10 mouse cellular contexts compared by ENCODE assay signal in genomic region chr5:151135965-151136364, GRCm38 (mm10).
A peak's percentile ranks its signal among the peaks of the same experiment; 100 is the strongest.
DNase-seq lines count a peak whose midpoint lies in the region; ATAC-seq and TF ChIP-seq lines count a peak whose summit lies in the region.
"Had no signal": no experiment of that assay in that cellular context is flagged by ENCODE, and none has a peak within 500 bp of the region (broad histone marks: within the 10 kb centered on the region; RNA-seq: fewer than 3 reads in every experiment).

No protein-coding gene starts in this region.

- H3K4me2 ChIP-seq in heart, embryonic 15.5 days = no peak overlapping the region
- H3K4me2 ChIP-seq in heart, embryonic 11.5 days = no peak overlapping the region
- H3K4me2 ChIP-seq: hindbrain, embryonic 15.5 days; neural tube, embryonic 13.5 days had no signal

- TF ChIP-seq CTCF in C2C12 (IDR thresholded peaks at IDR 0.05; ENCODE audit: control insufficient read depth, insufficient read depth, insufficient read length) = no peak
- TF ChIP-seq CTCF in liver, adult 2 months (IDR thresholded peaks at IDR 0.05; ENCODE audit: low read depth, low read length) = no peak

- peaks cover 28% of the 10 kb centered on the region for H3K4me1 ChIP-seq in heart, embryonic 15.5 days (replicated peaks)
- peaks cover 14% of the 10 kb centered on the region for H3K4me1 ChIP-seq in heart, embryonic 11.5 days (ENCODE audit: control insufficient read depth, insufficient read depth, low read length)
- H3K4me1 ChIP-seq in liver, adult 2 months (ENCODE audit: control insufficient read depth, insufficient read depth, low read length) = peaks cover 20% of the 10 kb centered on the region
- H3K4me1 ChIP-seq: hindbrain, embryonic 15.5 days had no signal

- 0 out of 2 replicates have a peak, but pooled peaks have one; percentile 35 for ATAC-seq in heart, embryonic 15.5 days (replicated peaks; ENCODE audit: insufficient number of reproducible peaks, insufficient read depth, low FRiP score, low read depth)
- no peak for ATAC-seq in heart, embryonic 11.5 days (replicated peaks; ENCODE audit: insufficient number of reproducible peaks, low FRiP score, low TSS enrichment)
- no peak for ATAC-seq in cerebellum, adult (ENCODE audit: insufficient number of reproducible peaks, low FRiP score, low TSS enrichment)

- no peak for TF ChIP-seq POLR2A in liver, adult 2 months (IDR thresholded peaks at IDR 0.05; ENCODE audit: extremely low read depth, insufficient read depth, low read length)

- no peak overlapping the region for H3ac ChIP-seq in C2C12 (ENCODE audit: control insufficient read depth, insufficient read length, low read depth)

- peaks cover 88% of the 10 kb centered on the region for H3K79me2 ChIP-seq in C2C12 (ENCODE audit: control insufficient read depth, insufficient read depth)
- peaks cover 40% of the 10 kb centered on the region; the same call in 1 of the 2 replicates for H3K79me2 ChIP-seq in liver, adult 2 months (ENCODE audit: control insufficient read depth, insufficient read depth, low read length)

- H3K9ac ChIP-seq in heart, embryonic 15.5 days = no peak overlapping the region
- H3K9ac ChIP-seq in heart, embryonic 11.5 days (ENCODE audit: low read depth, low read length) = no peak overlapping the region
- no peak overlapping the region for H3K9ac ChIP-seq in liver, adult 2 months (ENCODE audit: low read depth, low read length)
- H3K9ac ChIP-seq: hindbrain, embryonic 15.5 days; neural tube, embryonic 13.5 days had no signal

- DNase-seq in c-Kit-positive CD71-positive TER-119-positive erythroid progenitor cells, embryonic 14.5 days (ENCODE audit: low spot score) = peak; percentile 38
- DNase-seq in liver, adult 2 months (ENCODE audit: extremely low read depth, low read depth, low spot score) = no peak
- DNase-seq in urinary bladder, postnatal 4 days (ENCODE audit: low spot score in 2 of 2) = no peak
- DNase-seq in adrenal gland, adult (ENCODE audit: inconsistent age in 2 of 2, low spot score in 1 of 2) = no peak

- H3K9me3 ChIP-seq in heart, embryonic 15.5 days (replicated peaks) = no peaks in the 10 kb centered on the region
- no peaks in the 10 kb centered on the region for H3K9me3 ChIP-seq in heart, embryonic 11.5 days (replicated peaks; ENCODE audit: control insufficient read depth, low read length)
- H3K9me3 ChIP-seq: hindbrain, embryonic 15.5 days; neural tube, embryonic 13.5 days had no signal

- H3K4me3 ChIP-seq in heart, embryonic 15.5 days = no peak overlapping the region
- no peak overlapping the region for H3K4me3 ChIP-seq in heart, embryonic 11.5 days (ENCODE audit: low read depth, low read length)
- H3K4me3 ChIP-seq in C2C12 (ENCODE audit: insufficient read depth, poor library complexity, severe bottlenecking) = no peak overlapping the region
- H3K4me3 ChIP-seq in liver, adult 2 months (ENCODE audit: insufficient read depth, low read depth, low read length) = no peak overlapping the region
- H3K4me3 ChIP-seq: hindbrain, embryonic 15.5 days; neural tube, embryonic 13.5 days had no signal

- peak overlapping the region; percentile 37 for H3K27ac ChIP-seq in heart, embryonic 15.5 days
- no peak overlapping the region for H3K27ac ChIP-seq in heart, embryonic 11.5 days (ENCODE audit: low read depth, low read length)
- peak overlapping the region; percentile 61 for H3K27ac ChIP-seq in liver, adult 2 months (replicated peaks; ENCODE audit: insufficient read depth, low read depth, low read length)
- H3K27ac ChIP-seq: hindbrain, embryonic 15.5 days had no signal

- peaks cover 43% of the 10 kb centered on the region for H3K79me3 ChIP-seq in C2C12 (ENCODE audit: low read depth)

- 25% methylated on average over 6 of the region's 6 CpGs for WGBS in heart, embryonic 15.5 days
- WGBS in heart, embryonic 11.5 days (ENCODE audit: insufficient replicate concordance) = 23% methylated on average over 6 of the region's 6 CpGs
- 67% methylated on average over 6 of the region's 6 CpGs for WGBS in liver, adult 2 months

- no peaks in the 10 kb centered on the region for H3K27me3 ChIP-seq in heart, embryonic 15.5 days
- no peaks in the 10 kb centered on the region for H3K27me3 ChIP-seq in heart, embryonic 11.5 days (ENCODE audit: control insufficient read depth, insufficient read depth, low read length)
- no peaks in the 10 kb centered on the region for H3K27me3 ChIP-seq in C2C12 (ENCODE audit: control insufficient read depth, insufficient read depth, insufficient read length)
- H3K27me3 ChIP-seq in liver, adult 2 months (ENCODE audit: control insufficient read depth, insufficient read depth, low read length) = no peaks in the 10 kb centered on the region
- H3K27me3 ChIP-seq: hindbrain, embryonic 15.5 days; neural tube, embryonic 13.5 days had no signal

- no peaks in the 10 kb centered on the region for H3K36me3 ChIP-seq in heart, embryonic 15.5 days
- no peaks in the 10 kb centered on the region for H3K36me3 ChIP-seq in heart, embryonic 11.5 days (ENCODE audit: control insufficient read depth, insufficient read depth, low read length)
- H3K36me3 ChIP-seq in C2C12 (ENCODE audit: control insufficient read depth, insufficient read depth) = peaks cover 26% of the 10 kb centered on the region
- H3K36me3 ChIP-seq in liver, adult 2 months (ENCODE audit: control insufficient read depth, insufficient read depth, low read length) = no peaks in the 10 kb centered on the region
- H3K36me3 ChIP-seq: hindbrain, embryonic 15.5 days; neural tube, embryonic 13.5 days had no signal

TF ChIP-seq in C2C12, 6 proteins besides CTCF, POLR2A, EP300 and RAD21:
- peak; percentile 95 for TF ChIP-seq MYOD1 (IDR thresholded peaks at IDR 0.05; ENCODE audit: control insufficient read depth, insufficient read length, low read depth)
- TF ChIP-seq CEBPB (IDR thresholded peaks at IDR 0.05; ENCODE audit: low read depth) = no peak
- no peak for TF ChIP-seq FOSL1 (IDR thresholded peaks at IDR 0.05; ENCODE audit: insufficient read depth, low read length, poor library complexity, severe bottlenecking)
